Mouse (Mus musculus) liver, embryonic 14.5 days (tissue): ENCODE results near the gene Msi2. TPM values are rescaled to one million over a fixed set of nuclear protein-coding genes. Genes with fewer than 3 reads are reported as not detected.
A peak's percentile ranks its signal among the peaks of the same experiment; 100 is the strongest.

Source experiments
- ATAC-seq: fragments of 200-750 bp; cut with Nextera tagmentation; 2 replicates; pipeline ENCODE4 v1.8.0; 2017; ENCODE audit warnings: moderate number of reproducible peaks, mild to moderate bottlenecking, moderate library complexity; ENCODE audit not compliant: insufficient read depth
- DNase-seq, 3 experiments: peaks; one replicate each; pipeline ENCODE4 v3.0.0-alpha.2; 2012 to 2013; ENCODE audit warnings: low read depth in 3 of 3, low spot score in 3 of 3
- H3K27ac ChIP-seq: fragments of 300-500 bp; sonication (generic); 2 replicates; pipeline ENCODE4 v1.5.1; 2014; ENCODE audit warnings: moderate library complexity, mild to moderate bottlenecking, control low read depth, inconsistent platforms
- H3K27me3 ChIP-seq: fragments of 300-500 bp; sonication (generic); 2 replicates; pipeline ENCODE4 v1.6.1; 2014; ENCODE audit warnings: mild to moderate bottlenecking, low read length, moderate library complexity; ENCODE audit not compliant: control insufficient read depth, insufficient read depth
- H3K36me3 ChIP-seq: fragments of 300-500 bp; sonication (generic); replicated peaks from 2 replicates; pipeline ENCODE4 v1.6.1; 2014; ENCODE audit warnings: low read depth; ENCODE audit not compliant: control insufficient read depth, insufficient read depth
- H3K4me1 ChIP-seq, 2 experiments: fragments of 200-500 bp in 1 of 2; fragments of 300-500 bp in 1 of 2; sonication (generic) in 1 of 2; replicated peaks; 2 replicates each; pipeline ENCODE4 v1.6.1; 2012 to 2014; ENCODE audit warnings: antibody characterized with exemption in 1 of 2, inconsistent platforms in 1 of 2, low read length in 1 of 2; ENCODE audit not compliant: control insufficient read depth in 2 of 2, insufficient read depth in 2 of 2
- H3K4me2 ChIP-seq: fragments of 300-500 bp; sonication (generic); 2 replicates; pipeline ENCODE4 v1.6.1; 2014; ENCODE audit warnings: low read depth, mild to moderate bottlenecking, control low read depth, moderate library complexity
- H3K4me3 ChIP-seq, 2 experiments: fragments of 200-500 bp in 1 of 2; fragments of 300-500 bp in 1 of 2; sonication (generic) in 1 of 2; 2 replicates each; pipeline ENCODE4 v1.5.1; 2012 to 2014; ENCODE audit warnings: low read depth in 2 of 2, low read length in 2 of 2, mild to moderate bottlenecking in 2 of 2, control low read depth in 1 of 2, inconsistent platforms in 1 of 2, moderate library complexity in 1 of 2; ENCODE audit not compliant: insufficient read depth in 1 of 2
- H3K9ac ChIP-seq: fragments of 300-500 bp; sonication (generic); replicated peaks from 2 replicates; pipeline ENCODE4 v1.6.1; 2014; ENCODE audit warnings: mild to moderate bottlenecking, control low read depth, moderate library complexity
- H3K9me3 ChIP-seq: fragments of 300-500 bp; sonication (generic); 2 replicates; pipeline ENCODE4 v1.6.1; 2016; ENCODE audit warnings: low read length, mixed read lengths; ENCODE audit not compliant: control insufficient read depth
- CTCF ChIP-seq: IDR thresholded peaks from 2 replicates; pipeline ENCODE4 v1.5.1; 2016; ENCODE audit warnings: antibody characterized with exemption, low read depth, control low read depth
- EP300 ChIP-seq: IDR thresholded peaks from 2 replicates; pipeline ENCODE4 v1.6.1; 2016; ENCODE audit warnings: antibody characterized with exemption, low read depth
- WGBS: fragments of 180-500 bp; shearing (Covaris S2); extraction: QIAGEN DNeasy Blood & Tissue Kit; methylation state at CpG from one replicate; pipeline ENCODE4 v1.1.7; 2014; ENCODE audit not compliant: insufficient replicate concordance; 5-methylcytosine and 5-hydroxymethylcytosine counted together
- polyA plus RNA-seq, 2 experiments: library from polyadenylated mRNA; depleted of rRNA in 1 of 2; stranded (reverse) in 1 of 2; unstranded in 1 of 2; fragments of >200 nt; fragmentation: Nextera tagmentation in 1 of 2; extraction: Ambion mirVana in 1 of 2; gene quantifications; 2 replicates each; pipeline versions ENCODE4 v1.2.1 to v1.2.3; 2012 to 2014

Msi2 gene
- polyA plus RNA-seq (2012; rRNA removed) = 4.8 and 6.2 TPM in 2 replicates
- polyA plus RNA-seq (2014; fragmentation: Nextera tagmentation; extraction: Ambion mirVana) = 2.1 and 2.2 TPM in 2 replicates

DNA sequence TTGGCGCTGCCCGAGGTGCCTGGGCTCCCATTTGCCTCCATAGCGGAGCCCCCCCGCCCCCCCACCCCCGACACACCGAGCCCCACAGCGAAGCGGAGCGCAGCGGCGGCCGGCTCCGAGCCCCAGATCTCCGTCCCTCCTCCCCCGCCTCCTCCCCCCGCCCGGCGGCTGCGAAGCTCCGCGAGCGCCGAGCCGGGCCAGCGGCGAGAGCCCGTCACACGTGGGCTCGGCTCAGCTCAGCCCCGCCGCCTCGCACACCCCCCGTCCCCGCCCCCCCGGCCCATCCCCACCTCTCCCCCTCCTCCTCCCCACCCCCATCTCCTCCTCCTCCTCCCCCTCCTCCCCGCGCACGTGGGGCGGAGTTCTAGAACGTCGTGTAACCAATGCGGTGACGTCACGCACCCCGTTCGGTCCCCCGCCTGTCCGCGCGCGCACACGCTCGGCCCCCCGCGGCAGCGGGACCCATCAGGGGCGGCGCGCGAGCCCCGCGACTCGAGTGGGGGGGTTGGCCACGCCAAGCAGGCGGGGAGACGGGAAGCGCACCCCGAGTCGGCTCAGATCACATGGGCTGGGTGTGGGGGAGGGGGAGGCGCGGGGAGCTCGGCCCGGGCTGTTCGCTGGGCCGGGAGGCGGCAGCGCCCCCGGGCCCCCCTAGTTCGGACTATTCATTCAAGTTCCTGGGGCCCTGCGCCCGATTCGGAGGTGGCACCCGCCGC lies at the start of gene Msi2:
Msi2 (minus strand) TSS at position 464 of the 716 bp plus-strand sequence.
- H3K4me1 ChIP-seq = peaks cover 23 to 32% of the 10 kb centered on the region in 2 experiments
- under 1% methylated on average over 51 of the region's 84 CpGs for WGBS

DNA sequence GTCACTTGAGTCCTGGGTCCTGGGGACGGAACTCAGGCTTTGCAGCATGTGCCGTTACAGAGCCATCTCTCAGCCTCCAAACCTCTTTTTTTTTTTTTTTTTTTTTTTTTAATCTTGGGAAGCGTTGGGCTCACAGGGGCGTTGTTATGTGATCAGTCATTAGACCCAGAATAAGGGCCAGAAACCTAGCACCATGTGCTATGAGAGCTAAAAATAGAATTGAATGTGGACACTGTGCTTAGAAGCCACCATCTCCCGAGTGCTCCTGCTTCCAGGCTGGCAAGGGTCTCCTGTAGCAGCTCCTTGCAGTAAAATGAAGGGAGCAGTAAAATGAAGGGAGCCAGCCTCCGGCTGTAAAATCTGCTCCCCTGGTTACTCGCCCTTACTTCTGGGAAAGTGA lies 47.3 kb upstream of the Msi2 start:
- H3K27ac ChIP-seq = no peak overlapping the region
- H3K4me3 ChIP-seq = no peak overlapping the region
- H3K36me3 ChIP-seq = no peaks in the 10 kb centered on the region
- TF ChIP-seq EP300 = no peak
- no peak for TF ChIP-seq CTCF
- H3K4me2 ChIP-seq = no peak overlapping the region
- no peak for DNase-seq
- H3K9ac ChIP-seq = no peak overlapping the region
- H3K27me3 ChIP-seq = no peaks in the 10 kb centered on the region; the same call in 1 of the 2 replicates
- 51% methylated on average over 7 of the region's 7 CpGs for WGBS
- no peaks in the 10 kb centered on the region for H3K9me3 ChIP-seq
- no peaks in the 10 kb centered on the region for H3K4me1 ChIP-seq
- no peak for ATAC-seq

More for the DNA sequence above, at the start of gene Msi2:
- Histone ChIP-seq H3K4me3 (peak within 1 kb of the TSS; percentile 72 to 90), H3K4me2 (peak within 1 kb of the TSS; percentile 82), H3K9me3 (no peaks in the 10 kb centered on the region), H3K9ac (peak within 1 kb of the TSS; percentile 98), H3K36me3 (no peaks in the 10 kb centered on the region), H3K27ac (peak within 1 kb of the TSS; percentile 62), H3K27me3 (no peaks in the 10 kb centered on the region)
- TF ChIP-seq CTCF (no peak), EP300 (no peak)
- peak; percentile 79 to 83 (median 82) for DNase-seq
- ATAC-seq = peak; percentile 75

DNA sequence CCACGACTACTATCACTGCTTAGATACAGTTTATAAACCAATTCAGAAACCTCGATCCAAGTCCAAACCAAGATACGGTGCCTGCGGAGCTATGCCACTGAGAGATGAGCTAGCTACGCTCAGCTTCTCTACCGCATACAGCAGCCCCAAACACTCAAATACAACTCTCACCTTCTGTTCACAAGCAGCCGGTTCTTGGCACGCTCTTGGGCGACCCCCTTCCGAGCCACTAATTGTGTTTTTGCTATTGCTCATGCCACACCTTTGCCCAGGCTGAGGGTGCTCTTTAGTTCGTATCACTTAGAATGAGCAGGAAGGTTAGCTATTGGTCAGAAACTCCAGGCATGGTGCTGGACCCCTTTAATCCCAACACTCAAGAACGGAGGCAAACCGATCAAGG lies 45.1 kb upstream of the Msi2 start:
- Histone ChIP-seq H3K4me3 (no peak overlapping the region), H3K4me2 (no peak overlapping the region), H3K36me3 (no peaks in the 10 kb centered on the region), H3K9ac (no peak overlapping the region), H3K9me3 (no peaks in the 10 kb centered on the region), H3K27ac (no peak overlapping the region), H3K4me1 (no peaks in the 10 kb centered on the region), H3K27me3 (no peaks in the 10 kb centered on the region; the same call in 1 of the 2 replicates)
- ATAC-seq (no peak), DNase-seq (no peak)
- WGBS = 75% methylated on average over 13 of the region's 13 CpGs
- TF ChIP-seq EP300 (no peak), CTCF (no peak)

DNA sequence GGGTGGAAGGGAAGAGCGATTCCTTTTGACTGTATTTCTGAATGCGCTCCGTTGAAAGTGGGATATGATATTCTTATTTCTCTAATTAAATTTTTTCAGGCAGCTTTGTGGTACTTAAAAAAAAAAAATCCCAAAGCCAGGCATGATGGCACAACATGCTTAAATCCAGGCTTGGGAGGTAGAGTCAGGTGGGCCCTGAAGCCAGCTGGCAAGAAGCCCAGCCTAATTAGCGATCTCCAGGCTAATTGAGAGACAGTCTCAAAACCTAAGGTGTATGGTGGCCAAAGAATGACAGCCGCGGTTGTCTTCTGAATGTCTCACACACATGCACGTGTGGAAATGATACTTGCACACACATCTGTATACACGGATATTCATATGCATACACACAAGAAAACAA lies 41.2 kb upstream of the Msi2 start:
- ATAC-seq = no peak
- TF ChIP-seq CTCF (no peak), EP300 (no peak)
- no peaks in the 10 kb centered on the region for H3K36me3 ChIP-seq
- no peak overlapping the region for H3K27ac ChIP-seq
- no peak overlapping the region for H3K4me3 ChIP-seq
- DNase-seq = no peak
- no peak overlapping the region for H3K4me2 ChIP-seq
- no peaks in the 10 kb centered on the region for H3K4me1 ChIP-seq
- no peaks in the 10 kb centered on the region for H3K27me3 ChIP-seq
- no peak overlapping the region for H3K9ac ChIP-seq
- H3K9me3 ChIP-seq = no peaks in the 10 kb centered on the region
- WGBS = 75% methylated on average over 8 of the region's 8 CpGs

DNA sequence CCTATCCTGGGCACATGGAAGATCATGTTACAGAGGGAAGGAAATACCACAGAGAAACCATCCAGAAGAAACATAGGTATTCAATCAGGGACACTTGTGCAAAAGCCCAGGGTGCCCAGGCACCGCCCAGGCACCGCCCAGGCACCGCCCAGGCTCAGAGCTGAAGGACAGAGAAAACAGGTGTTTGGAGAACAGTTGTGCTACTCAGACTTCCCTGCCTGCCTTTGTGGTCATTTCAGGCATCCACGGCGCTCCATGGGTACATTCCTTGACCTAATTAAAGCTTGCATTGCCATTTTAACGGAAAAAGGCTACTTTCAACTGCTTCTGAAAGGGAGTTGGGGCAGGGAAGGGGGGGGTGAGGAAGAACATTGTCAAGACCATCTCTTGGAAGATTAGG lies 40.1 kb upstream of the Msi2 start:
- Histone ChIP-seq H3K9ac (no peak overlapping the region), H3K27ac (no peak overlapping the region), H3K4me3 (no peak overlapping the region), H3K27me3 (no peaks in the 10 kb centered on the region), H3K4me1 (no peaks in the 10 kb centered on the region), H3K36me3 (no peaks in the 10 kb centered on the region), H3K4me2 (no peak overlapping the region), H3K9me3 (no peaks in the 10 kb centered on the region)
- no peak for TF ChIP-seq EP300
- TF ChIP-seq CTCF = no peak
- DNase-seq (no peak), ATAC-seq (no peak)
- WGBS = 47% methylated on average over 6 of the region's 6 CpGs
